Mouse (Mus musculus): ENCODE data around the gene S100a6. TPM values are rescaled to one million over a fixed set of nuclear protein-coding genes. Genes with fewer than 3 reads are reported as not detected.

S100a6 gene
- total and polyA plus RNA-seq, 3 experiments = 65.8 to 158 (median 79.9) TPM

DNA sequence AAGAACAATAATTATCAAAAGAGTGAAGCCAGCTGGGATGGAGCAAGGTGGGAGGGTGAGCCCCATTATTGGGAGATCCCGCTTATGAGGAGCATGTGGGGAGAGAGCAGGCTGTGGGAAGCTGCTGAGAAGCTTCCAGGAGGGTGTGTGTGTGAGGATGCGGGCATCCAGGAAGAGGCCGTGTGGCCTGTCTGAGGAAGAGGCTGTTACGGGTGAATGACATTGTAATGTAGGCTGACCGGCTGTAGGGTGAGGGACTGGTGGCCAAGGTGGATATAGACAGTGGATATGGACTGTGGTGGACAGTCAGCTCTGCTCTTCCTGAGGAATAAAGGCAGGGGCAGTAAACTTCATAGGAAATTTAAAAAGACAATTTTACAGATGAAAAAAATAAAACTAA is 12.8 kb downstream of the S100a6 start:
- H3K4me1 ChIP-seq (ENCODE audit: control insufficient read depth, insufficient read depth, low read length) = peaks cover 2% of the 10 kb centered on the region
- intact Hi-C loops (cut with DNase I) = no loop called here

DNA sequence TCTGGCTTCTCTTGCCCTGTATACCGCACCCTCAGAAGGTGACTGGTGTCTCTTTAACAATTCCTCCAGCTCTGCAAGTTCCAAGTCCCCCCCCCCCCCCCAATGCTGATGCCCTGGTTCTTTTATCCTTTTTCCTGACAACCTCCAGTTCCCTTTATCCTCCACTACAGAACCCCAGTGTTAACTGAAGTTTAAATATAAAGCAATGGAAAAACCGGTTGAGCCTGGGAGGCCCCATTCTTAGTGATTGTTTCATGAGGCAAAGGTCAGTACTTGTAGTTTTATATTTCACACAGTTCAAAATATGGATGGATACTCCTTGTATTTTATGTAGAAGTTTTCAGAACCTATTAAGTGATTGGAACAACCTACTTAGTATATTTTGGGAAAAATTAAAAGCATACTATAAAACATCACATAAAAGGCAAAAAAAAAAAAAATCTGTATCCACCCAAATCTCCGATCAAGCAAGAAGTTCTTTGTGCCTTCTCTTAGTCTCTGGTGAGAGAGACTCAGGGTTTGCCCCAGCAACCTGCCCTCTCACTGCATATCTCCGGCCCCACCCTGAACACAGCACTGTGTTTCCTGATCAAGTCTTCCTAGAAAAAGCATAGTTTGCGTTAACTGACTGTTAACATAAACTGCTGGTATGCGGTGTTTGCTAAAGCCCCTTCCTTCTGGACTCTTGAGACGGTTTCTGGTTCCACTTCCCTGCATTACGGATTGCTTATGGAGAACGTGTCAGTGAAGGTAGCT is 13.8 kb downstream of the S100a6 start:
- H3K9ac ChIP-seq (ENCODE audit: low read depth, low read length) = no peak overlapping the region
- H3K27ac ChIP-seq = no peak overlapping the region
- peaks cover 2% of the 10 kb centered on the region for H3K4me1 ChIP-seq (ENCODE audit: control insufficient read depth, insufficient read depth, low read length)
- DNase-seq = no peak
- no peaks in the 10 kb centered on the region for H3K79me2 ChIP-seq (replicated peaks; ENCODE audit: control insufficient read depth, insufficient read depth, low read length)
- no peak overlapping the region for H3K4me3 ChIP-seq
- no peaks in the 10 kb centered on the region for H3K27me3 ChIP-seq (ENCODE audit: control insufficient read depth, insufficient read depth, low read length)
- TF ChIP-seq CTCF (IDR thresholded peaks at IDR 0.05) (no peak), EP300 (IDR thresholded peaks at IDR 0.05; ENCODE audit: insufficient read depth, low read depth, low read length) (no peak), POLR2A (IDR thresholded peaks at IDR 0.05; ENCODE audit: insufficient read depth, low read depth, low read length) (no peak)
- intact Hi-C loops (cut with DNase I) = no loop called here
- WGBS = 65% methylated on average over 9 of the region's 9 CpGs
- H3K36me3 ChIP-seq (ENCODE audit: control insufficient read depth, insufficient read depth, low read length) = no peaks in the 10 kb centered on the region

More for the DNA sequence above, 12.8 kb downstream of the S100a6 start:
- H3K79me2 ChIP-seq (replicated peaks; ENCODE audit: control insufficient read depth, insufficient read depth, low read length) = no peaks in the 10 kb centered on the region
- no peak for TF ChIP-seq CTCF (IDR thresholded peaks at IDR 0.05)
- TF ChIP-seq EP300 (IDR thresholded peaks at IDR 0.05; ENCODE audit: insufficient read depth, low read depth, low read length) = no peak
- no peak for TF ChIP-seq POLR2A (IDR thresholded peaks at IDR 0.05; ENCODE audit: insufficient read depth, low read depth, low read length)
- no peak overlapping the region for H3K9ac ChIP-seq (ENCODE audit: low read depth, low read length)
- no peak overlapping the region for H3K4me3 ChIP-seq
- 74% methylated on average over 5 of the region's 5 CpGs for WGBS
- H3K36me3 ChIP-seq (ENCODE audit: control insufficient read depth, insufficient read depth, low read length) = no peaks in the 10 kb centered on the region
- no peak for DNase-seq
- H3K27ac ChIP-seq = no peak overlapping the region
- H3K27me3 ChIP-seq (ENCODE audit: control insufficient read depth, insufficient read depth, low read length) = no peaks in the 10 kb centered on the region

DNA sequence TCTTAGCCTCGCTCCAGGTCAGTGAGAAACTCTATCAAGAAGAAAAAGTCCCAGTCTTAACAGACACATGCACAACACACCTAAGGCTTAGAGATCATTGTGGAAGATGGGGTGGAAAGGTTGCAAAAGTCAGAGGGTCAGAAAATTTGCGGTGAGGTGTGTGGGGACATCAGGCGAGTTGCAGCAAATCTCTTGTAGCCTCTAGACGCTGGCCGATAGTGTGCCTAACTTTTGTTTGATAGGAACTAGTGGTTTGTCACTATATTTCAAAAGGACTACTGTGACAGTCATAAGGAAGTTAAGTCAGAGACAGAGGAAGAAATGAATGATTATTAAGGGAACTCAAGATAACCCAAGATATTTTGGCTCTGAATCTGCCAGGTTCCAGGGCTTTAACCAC is 14.7 kb downstream of the S100a6 start:
- 87% methylated on average over 5 of the region's 5 CpGs for WGBS
- TF ChIP-seq POLR2A (IDR thresholded peaks at IDR 0.05; ENCODE audit: insufficient read depth, low read depth, low read length) (no peak), EP300 (IDR thresholded peaks at IDR 0.05; ENCODE audit: insufficient read depth, low read depth, low read length) (no peak)
- intact Hi-C loops (cut with DNase I) = no loop called here
- no peak overlapping the region for H3K27ac ChIP-seq
- H3K27me3 ChIP-seq (ENCODE audit: control insufficient read depth, insufficient read depth, low read length) = no peaks in the 10 kb centered on the region
- H3K4me1 ChIP-seq (ENCODE audit: control insufficient read depth, insufficient read depth, low read length) = peaks cover 2% of the 10 kb centered on the region
- H3K79me2 ChIP-seq (replicated peaks; ENCODE audit: control insufficient read depth, insufficient read depth, low read length) = no peaks in the 10 kb centered on the region
- H3K4me3 ChIP-seq = no peak overlapping the region
- H3K9ac ChIP-seq (ENCODE audit: low read depth, low read length) = no peak overlapping the region
- no peaks in the 10 kb centered on the region for H3K36me3 ChIP-seq (ENCODE audit: control insufficient read depth, insufficient read depth, low read length)
- DNase-seq = no peak

DNA sequence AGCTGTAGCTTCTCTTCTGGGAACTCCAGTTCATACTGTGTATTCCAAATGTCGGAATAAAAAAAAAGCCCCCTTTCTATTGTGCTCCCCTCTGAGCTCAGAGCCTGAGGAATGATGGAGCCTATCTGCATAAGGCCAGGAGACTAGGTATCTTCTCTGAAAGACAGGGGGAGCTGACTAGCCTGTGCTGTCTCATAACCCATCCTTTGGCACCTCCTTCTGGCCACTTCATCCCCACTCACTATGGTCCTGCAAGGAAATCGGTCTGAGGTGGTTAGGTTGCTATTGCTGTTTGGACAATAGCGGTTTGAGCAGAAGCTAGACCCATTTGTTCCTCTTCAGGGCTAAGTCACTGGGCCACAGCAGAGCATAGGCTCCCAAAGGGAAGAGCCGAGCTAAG is 15.1 kb downstream of the S100a6 start:
- no peak overlapping the region for H3K27ac ChIP-seq
- H3K9ac ChIP-seq (ENCODE audit: low read depth, low read length) = no peak overlapping the region
- H3K4me3 ChIP-seq = no peak overlapping the region
- TF ChIP-seq EP300 (IDR thresholded peaks at IDR 0.05; ENCODE audit: insufficient read depth, low read depth, low read length) = no peak
- TF ChIP-seq POLR2A (IDR thresholded peaks at IDR 0.05; ENCODE audit: insufficient read depth, low read depth, low read length) = no peak
- peak; percentile 57 for TF ChIP-seq CTCF (IDR thresholded peaks at IDR 0.05)
- peaks cover 2% of the 10 kb centered on the region for H3K4me1 ChIP-seq (ENCODE audit: control insufficient read depth, insufficient read depth, low read length)
- intact Hi-C loops (cut with DNase I) = no loop called here
- no peak for DNase-seq
- WGBS = 57% methylated on average over 4 of the region's 4 CpGs
- H3K36me3 ChIP-seq (ENCODE audit: control insufficient read depth, insufficient read depth, low read length) = no peaks in the 10 kb centered on the region
- no peaks in the 10 kb centered on the region for H3K79me2 ChIP-seq (replicated peaks; ENCODE audit: control insufficient read depth, insufficient read depth, low read length)
- H3K27me3 ChIP-seq (ENCODE audit: control insufficient read depth, insufficient read depth, low read length) = no peaks in the 10 kb centered on the region

DNA sequence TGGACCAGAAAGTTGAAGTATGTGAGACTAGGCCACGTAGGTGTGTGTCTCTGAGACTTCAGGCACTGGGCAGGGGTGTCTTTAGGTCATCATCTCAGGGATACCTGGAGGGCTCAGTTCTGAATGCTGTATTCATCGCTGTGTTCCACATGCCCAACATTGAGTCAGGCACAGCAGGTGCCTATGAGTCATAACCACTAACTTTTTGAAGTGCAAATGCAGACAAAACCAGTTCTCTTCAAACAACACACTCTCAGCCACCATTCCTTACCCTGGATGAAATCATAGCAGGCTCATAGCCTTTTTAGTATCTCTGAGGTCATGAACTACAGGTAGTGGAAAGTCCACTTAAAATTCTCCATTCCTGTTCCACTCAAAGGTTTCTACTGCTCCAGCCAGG is 16.6 kb downstream of the S100a6 start:
- TF ChIP-seq EP300 (IDR thresholded peaks at IDR 0.05; ENCODE audit: insufficient read depth, low read depth, low read length) (no peak), CTCF (IDR thresholded peaks at IDR 0.05) (no peak), POLR2A (IDR thresholded peaks at IDR 0.05; ENCODE audit: insufficient read depth, low read depth, low read length) (no peak)
- Histone ChIP-seq H3K4me1 (ENCODE audit: control insufficient read depth, insufficient read depth, low read length) (no peaks in the 10 kb centered on the region), H3K4me3 (no peak overlapping the region), H3K36me3 (ENCODE audit: control insufficient read depth, insufficient read depth, low read length) (no peaks in the 10 kb centered on the region), H3K27ac (no peak overlapping the region), H3K9ac (ENCODE audit: low read depth, low read length) (no peak overlapping the region), H3K79me2 (replicated peaks; ENCODE audit: control insufficient read depth, insufficient read depth, low read length) (no peaks in the 10 kb centered on the region), H3K27me3 (ENCODE audit: control insufficient read depth, insufficient read depth, low read length) (no peaks in the 10 kb centered on the region)
- no peak for DNase-seq
- WGBS = 86% methylated on average over 2 of the region's 2 CpGs
- intact Hi-C loops (cut with DNase I) = no loop called here

DNA sequence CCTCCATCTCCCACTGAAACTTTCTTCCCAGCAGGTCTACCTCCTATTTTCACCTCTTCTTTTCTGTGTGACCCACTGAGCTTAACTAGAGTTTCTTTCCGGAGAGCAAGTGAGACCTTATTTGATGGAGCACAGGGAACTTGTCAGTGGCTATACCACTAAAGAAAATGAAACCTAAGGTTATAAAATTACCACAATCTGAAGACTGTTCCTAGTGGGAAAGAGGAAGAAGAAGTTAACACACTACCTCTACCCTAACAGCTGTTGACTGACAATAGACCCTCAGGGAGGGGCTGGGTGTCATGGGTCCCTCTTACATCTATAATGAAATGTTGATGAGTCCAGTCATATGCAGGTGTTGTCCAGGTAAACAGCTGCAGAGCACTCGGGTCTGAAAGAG is 19.3 kb downstream of the S100a6 start:
- intact Hi-C loops (cut with DNase I) = no loop called here
- H3K79me2 ChIP-seq (replicated peaks; ENCODE audit: control insufficient read depth, insufficient read depth, low read length) = no peaks in the 10 kb centered on the region
- H3K4me1 ChIP-seq (ENCODE audit: control insufficient read depth, insufficient read depth, low read length) = no peaks in the 10 kb centered on the region
- no peaks in the 10 kb centered on the region for H3K36me3 ChIP-seq (ENCODE audit: control insufficient read depth, insufficient read depth, low read length)
- H3K4me3 ChIP-seq = no peak overlapping the region
- no peak for DNase-seq
- H3K27me3 ChIP-seq (ENCODE audit: control insufficient read depth, insufficient read depth, low read length) = no peaks in the 10 kb centered on the region
- H3K27ac ChIP-seq = no peak overlapping the region
- WGBS = 77% methylated on average over 2 of the region's 2 CpGs
- H3K9ac ChIP-seq (ENCODE audit: low read depth, low read length) = no peak overlapping the region
- TF ChIP-seq POLR2A (IDR thresholded peaks at IDR 0.05; ENCODE audit: insufficient read depth, low read depth, low read length) = no peak
- no peak for TF ChIP-seq EP300 (IDR thresholded peaks at IDR 0.05; ENCODE audit: insufficient read depth, low read depth, low read length)
- no peak for TF ChIP-seq CTCF (IDR thresholded peaks at IDR 0.05)
